Mouse (Mus musculus) Muller cell, postnatal 12 days (primary cell): ENCODE results near the gene Daam1.

Experiments
- DNase-seq: peaks from one replicate; pipeline ENCODE4 v3.0.0-alpha.2; 2015; ENCODE audit errors: inconsistent ontology term

Daam1 gene

DNA sequence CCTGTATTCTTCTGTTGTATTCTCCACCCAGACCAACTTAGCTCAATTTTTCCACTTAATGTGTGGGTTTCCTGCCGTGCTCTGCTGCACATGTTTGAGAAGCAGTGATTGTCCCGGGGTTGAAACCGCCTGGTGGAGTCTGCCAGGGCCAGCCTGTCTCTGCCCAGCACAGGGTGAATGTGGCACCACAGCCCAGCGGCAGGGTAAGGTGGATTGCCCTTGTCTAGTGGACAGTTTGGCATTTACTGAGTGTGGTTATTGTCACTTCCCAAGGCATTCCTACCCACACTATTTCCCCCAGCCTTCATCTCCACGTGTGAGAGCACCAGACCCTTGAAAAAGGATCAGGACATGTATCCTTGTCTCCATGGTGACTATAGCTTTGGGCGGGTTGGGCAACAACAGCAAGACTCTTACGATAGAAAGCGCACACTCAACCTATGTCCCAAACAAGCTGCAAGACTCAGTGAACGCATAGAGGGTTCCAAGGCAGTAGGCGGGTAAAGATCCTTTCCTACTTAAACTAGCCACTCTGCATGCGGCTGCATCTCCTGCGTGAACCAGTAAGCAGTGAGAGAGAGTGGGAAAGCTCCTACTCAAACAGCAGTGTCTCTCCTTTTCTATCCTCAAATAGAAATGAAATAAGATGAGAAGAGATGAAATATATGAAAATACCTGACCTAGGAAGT lies 139.2 kb downstream of the Daam1 start:
- no peak for DNase-seq

DNA sequence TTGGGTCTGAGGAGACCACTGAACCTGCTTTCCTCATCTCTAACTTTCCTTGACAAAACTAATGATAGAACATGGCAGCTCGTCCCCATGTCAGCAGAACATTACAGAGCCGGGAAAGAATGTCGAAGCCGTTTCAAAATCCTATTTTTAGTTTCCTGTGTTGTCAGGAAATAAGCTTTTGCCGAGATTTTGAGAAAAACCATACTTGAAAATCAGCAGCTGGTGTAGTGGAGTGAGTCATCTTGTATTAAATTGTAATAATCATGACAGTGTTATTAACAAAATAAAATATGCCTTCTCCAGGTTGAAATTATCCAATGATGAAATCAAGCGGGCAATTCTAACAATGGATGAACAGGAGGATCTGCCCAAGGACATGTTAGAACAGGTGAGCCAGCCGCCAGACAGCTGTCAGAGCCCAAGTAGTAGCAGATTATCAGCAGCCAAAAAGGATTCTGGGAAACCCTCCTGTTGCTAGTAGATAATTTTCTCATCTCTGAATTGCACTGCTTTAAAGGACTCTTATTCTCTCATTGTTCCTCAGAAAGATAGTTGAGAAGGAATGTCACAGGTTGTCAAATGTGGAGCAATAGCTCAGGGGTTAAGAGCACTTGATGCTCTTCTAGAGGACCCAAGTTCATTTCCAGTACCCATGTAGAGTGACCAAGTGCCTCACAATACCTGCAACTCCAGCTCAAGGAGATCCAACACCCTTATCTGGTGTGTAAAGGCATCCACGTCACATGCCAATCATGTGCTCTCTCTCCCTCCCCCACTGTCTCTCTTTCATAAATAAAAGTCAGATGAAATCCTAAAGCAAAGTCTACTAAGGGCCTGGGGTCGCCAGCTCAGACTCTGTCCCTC lies 140.1 kb downstream of the Daam1 start:
- no peak for DNase-seq

GRCm38 (mm10) chr12:71972126-71972525 lies 141.2 kb downstream of the Daam1 start:
- DNase-seq = no peak

GRCm38 (mm10) chr12:71972619-71973266 lies 141.9 kb downstream of the Daam1 start:
- DNase-seq = no peak

DNA sequence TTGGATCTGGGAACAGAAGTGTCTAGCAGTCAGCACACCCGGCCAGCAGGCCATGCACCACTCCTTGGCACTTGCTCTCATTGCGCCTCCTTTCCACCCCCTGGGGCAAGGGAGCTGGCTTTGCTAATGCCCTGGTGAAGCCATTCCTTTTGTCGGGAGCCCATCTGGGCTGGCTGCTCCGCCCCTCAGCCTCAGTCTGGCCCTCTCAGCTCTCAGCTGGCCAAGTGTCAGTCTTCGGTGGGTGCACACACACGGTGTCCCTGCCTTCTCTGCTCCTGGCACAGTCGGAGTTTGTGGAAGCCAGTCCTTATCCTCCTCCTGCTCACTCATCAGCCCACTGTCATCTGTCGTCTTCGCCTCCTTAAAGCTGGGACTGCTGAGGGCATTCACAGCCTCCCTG lies 142.7 kb downstream of the Daam1 start:
- peak; percentile 50 for DNase-seq

GRCm38 (mm10) chr12:71975626-71976025 lies 144.7 kb downstream of the Daam1 start:
- DNase-seq = peak; percentile 83

- DNase-seq = peak; percentile 42
Observed at GRCm38 (mm10) chr12:71976361-71976960, 145.6 kb downstream of the Daam1 start.

DNA sequence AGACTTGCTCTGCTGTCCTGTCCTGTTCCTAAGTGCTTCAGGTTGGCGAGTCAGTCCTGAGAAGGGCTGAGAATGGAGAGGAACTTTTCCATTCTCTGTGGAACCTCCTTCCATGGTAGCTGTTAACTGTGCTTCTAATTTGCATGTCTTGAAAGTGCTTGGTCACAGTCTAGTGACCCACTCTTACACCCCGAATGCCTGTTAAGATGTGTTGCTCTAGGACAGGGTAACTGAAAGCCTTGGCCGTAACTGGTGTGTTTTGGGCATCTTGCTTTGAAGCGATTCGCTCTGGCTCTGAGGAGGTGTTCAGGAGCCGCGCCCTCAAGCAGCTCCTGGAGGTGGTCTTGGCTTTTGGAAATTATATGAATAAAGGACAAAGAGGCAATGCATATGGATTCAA lies 146.5 kb downstream of the Daam1 start:
- DNase-seq = no peak

DNA sequence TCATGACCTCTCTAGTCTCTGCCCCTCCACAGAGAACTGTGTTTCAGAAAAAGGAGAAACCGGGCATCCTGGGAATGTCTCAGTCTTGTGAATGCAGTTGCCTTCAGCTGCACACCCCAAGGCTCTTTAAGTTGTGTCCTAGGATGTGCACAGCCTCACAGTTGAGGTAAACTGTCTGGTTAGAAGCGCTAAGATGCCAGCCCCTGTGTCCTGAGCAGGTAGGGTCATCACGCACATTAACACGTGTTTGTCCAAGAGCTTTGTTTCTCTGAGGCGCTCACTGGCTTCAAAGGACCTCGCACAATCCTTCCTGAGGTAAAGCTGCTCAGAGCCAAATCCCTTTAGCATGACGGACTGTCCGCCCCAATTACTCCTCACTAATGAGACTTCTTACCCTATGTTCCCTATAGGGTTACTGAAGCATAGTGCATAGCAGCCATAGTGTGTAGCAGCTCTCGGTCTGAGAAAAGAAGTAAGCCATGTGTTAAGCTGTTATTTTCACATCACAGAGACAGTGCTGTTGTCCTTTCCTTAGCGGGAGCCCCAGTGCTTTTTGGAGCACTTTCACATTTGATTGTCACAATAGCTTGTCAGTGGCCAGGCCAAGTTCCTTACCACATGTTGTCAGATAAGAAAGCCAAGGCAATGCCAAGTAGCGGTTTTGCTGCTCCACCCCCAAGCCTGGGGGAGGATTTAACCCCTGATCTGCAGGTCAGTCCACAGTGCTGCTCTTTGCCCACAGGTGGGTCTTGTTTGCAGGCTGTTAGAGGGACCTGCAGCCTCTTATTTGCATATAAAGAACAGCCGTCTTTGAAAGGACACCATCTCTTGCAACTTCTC lies 147.9 kb downstream of the Daam1 start:
- no peak for DNase-seq

- DNase-seq = no peak
Observed at GRCm38 (mm10) chr12:71980166-71980565, 149.3 kb downstream of the Daam1 start.

DNA sequence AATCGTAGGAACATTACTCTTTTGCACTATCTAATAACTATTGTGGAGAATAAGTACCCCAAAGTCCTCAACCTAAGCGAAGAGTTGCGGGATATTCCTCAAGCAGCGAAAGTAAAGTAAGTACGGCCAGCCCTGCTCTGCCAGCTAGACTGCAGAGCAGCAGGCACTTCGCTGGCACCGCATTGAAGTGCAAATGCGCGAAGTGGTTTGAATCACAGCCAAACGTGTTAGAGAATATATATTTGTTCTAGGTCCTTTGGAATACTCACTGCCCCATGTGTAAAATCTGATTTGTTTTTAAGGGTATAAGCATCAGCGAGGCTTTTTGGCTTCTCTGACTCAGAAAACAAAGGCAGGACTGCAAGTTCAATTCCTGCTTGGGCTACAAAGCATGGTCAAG lies 149.9 kb downstream of the Daam1 start:
- no peak for DNase-seq

DNA sequence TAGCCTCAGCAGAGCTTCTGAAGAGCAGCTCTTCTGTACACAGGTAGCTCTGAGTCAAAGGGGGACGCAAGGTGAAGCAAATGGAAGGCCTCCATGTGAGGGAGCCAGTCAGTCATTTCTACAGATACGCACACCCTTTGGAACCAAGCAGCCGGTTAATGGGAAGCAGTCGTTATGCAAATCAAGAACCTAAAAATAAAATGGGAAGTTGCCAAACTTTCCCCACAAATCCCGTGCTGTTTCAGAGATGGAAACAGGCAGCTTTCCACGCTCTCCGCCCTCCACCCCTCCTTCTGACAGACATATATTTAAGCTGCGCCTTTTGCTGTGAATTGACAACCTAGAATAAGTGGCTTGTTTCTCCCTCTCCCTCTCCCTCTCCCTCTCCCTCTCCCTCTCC lies 150.4 kb downstream of the Daam1 start:
- no peak for DNase-seq

DNA sequence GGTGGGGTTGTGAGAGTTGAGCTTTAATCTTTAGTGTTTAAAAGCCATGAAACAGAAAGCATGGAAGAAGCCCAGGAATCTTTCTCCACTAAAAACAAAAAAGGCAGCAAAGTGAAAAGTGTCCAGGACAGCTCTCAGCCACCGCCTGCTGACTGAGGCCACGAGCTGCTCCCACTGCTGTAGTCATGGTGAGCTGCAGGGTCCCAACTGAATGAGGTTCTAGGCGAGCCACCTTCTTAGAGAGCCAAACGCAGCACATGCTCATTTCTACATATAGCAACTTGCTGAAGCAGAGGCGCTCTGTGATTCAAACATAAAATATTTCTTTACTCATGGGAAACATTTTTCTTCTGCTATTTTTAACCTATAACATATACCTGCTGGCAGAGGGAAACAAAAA lies 150.9 kb downstream of the Daam1 start:
- DNase-seq = no peak

DNA sequence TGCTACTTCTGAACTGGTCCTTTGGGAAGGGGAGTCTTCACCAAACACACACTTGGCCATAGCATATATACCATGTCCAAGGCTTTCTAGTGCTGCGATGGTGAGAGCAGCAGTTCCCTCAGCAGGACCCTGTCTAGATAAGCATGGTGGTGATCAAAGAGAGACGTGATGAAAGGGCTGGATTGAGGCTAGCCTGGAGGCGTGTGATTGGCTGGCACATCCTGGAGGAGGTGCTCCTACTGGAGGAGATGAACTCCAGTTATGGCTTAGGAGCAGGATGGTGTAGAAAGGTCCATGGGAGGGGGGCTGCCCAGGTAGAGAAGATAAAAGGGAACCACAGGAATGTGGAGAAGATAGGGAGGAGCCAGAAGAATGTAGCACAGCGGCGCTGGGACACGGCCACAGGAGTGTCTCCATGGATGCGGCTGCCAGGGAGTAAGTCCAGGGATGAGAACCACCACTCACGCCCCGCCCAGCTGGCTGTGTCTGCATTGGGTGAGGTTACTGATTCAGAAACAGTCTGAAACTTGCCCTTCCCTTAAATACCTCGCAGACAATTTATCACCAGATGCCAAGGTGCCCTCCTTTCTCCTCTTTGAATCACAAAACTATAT lies 152.3 kb downstream of the Daam1 start:
- DNase-seq = no peak

DNA sequence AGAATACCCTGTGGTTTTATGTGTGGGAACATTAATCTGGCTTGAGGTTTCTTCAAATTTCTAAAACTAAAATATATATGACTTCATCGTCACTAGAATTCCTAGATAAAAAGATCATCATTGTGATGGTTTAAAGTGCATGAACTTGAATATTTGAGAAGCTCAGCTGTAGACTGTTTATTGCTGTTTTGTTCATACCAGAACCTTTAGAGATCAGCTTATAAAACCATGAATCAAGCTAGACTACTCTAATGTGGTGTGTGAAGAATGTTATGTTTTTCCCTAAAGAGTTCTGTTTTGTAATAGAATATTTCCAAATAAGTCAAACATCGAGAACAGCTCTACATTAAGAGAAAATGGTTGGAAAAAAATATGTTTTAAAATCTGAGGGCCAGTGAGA lies 156.3 kb downstream of the Daam1 start:
- no peak for DNase-seq

DNA sequence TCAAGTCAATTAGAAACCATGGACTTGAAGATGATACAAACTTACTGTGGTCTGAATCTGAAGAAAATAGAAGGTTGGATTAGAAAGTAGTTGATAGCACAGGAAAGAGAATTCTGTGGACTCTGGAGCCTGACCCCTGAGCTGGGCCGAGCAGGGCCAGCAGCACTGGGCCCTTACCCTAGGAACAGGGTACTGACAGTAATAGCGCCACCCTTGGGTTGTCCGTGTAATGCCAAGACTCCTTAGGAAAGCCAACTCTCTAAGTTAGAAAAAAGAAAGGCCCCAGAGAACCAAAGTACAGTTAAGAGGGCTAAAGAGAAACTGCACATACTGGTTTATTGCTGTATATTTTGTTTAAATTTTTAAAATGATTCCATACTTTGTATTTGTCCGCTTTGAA lies 157.0 kb downstream of the Daam1 start:
- no peak for DNase-seq

GRCm38 (mm10) chr12:71989596-71989995 lies 158.7 kb downstream of the Daam1 start:
- no peak for DNase-seq

DNA sequence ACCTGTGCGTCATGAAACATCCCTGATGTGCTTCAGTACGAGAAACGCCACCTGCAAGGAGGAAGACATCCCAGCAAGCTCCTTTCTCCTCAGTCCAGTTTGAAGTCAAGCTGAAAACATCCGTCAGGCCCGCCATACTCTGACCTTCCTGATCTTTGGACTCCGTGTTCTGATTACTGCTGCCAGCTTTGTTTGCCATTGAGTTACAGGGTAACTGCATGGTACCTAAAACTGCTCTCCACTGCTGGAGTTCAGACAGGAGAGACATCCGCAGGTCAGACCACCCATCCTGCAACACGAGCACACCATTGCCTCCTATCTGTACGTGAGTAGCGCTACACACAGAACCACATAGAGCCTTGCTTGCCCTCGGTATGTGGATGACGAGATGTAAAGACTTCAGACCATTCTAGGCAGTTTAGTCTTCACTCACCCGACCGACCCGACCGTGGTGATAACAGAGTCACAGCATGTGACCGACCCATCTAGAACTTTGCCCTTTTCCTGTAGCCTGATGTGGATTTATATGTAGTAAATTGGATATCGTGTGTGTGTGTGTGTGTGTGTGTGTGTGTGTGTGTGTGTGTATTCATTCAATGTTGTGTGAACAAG lies 161.8 kb downstream of the Daam1 start:
- no peak for DNase-seq

DNA sequence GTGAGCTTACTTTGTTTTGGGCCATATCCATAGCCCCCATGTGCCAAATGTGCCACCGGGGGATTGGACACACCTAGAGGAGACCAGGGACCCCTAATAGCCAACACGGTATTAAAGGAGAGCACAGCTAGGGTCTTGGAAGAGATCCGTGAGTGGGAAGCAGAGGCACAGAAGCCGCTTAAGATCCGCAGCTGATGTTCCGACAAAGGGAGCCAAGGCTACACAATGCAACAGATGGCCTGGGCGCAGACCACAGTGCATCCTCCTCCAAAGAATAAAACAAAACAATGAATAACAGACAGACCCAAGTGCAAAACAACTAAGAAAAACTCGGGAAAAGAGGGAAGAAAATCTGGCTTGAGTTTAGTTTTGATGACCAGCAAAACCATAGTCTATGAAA lies 165.0 kb downstream of the Daam1 start:
- DNase-seq = no peak

DNA sequence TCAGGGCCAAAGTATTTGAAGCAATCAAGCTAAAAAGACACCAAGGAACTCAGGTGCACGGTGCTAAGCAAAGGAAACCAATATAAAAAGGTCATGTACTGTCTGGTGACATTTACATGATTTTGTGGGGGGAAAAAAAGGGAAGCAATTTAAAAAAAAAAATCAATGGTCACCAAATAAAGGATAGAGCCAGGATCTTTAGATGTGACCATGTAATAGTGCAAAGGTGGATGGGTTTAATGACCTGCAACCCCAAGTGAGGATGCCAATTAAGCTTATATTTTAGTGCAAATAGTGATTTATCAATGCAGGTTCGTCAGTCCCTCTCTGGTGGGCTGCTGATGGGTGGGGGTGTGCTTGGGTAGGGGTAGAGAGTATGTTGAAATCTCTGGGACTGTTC lies 166.0 kb downstream of the Daam1 start:
- no peak for DNase-seq

DNA sequence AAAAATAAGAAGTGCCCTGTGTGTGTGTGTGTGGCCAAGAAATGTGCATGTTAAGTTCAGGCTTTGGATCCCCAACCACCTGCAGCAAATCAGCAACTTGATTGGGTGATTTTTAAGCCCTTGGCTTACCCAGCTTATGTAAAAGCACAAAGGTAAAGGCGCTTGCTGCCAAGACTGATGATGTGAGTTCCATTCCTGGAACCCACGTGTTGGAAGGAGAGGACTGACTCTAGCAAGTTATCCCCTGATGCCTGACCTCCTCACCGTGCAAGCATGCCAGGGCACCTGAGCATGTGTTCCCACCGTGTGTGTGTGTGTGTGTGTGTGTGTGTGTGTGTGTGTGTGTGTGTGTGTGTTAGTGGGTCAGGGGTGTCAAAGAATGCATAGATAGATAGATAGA lies 166.5 kb downstream of the Daam1 start:
- no peak for DNase-seq
